Mouse (Mus musculus): ENCODE data around the gene Rnf144a.

Gene Rnf144a

DNA sequence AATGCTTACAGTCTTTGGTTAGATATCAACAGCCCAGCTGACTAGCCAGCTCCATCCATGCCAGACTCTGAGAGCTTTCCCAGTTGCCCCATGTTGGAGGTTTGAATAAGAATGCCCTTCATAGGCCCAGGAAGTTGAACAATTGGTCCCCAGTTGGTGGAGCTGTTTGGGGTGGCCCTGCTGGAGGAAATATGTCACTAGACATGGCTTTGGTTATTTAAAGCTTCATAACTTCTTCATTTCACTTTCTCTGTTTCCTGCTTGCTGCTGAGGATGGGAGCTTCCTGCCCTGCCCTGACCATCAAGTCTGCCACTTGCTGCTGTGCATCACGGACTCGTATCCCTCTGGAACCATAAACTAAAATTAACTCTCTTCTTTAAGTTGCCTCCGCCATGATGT, 4.6 kb downstream of the Rnf144a start:
- no peak for DNase-seq (ENCODE audit: low spot score in 2 of 2)

GRCm38 (mm10) chr12:26408707-26409106, 6.3 kb downstream of the Rnf144a start:
- no peak for DNase-seq (ENCODE audit: low spot score in 2 of 2)

- DNase-seq (ENCODE audit: low spot score in 2 of 2), result no peak
These were observed 10.0 kb downstream of the Rnf144a start for GRCm38 (mm10) chr12:26404781-26405702.

DNA sequence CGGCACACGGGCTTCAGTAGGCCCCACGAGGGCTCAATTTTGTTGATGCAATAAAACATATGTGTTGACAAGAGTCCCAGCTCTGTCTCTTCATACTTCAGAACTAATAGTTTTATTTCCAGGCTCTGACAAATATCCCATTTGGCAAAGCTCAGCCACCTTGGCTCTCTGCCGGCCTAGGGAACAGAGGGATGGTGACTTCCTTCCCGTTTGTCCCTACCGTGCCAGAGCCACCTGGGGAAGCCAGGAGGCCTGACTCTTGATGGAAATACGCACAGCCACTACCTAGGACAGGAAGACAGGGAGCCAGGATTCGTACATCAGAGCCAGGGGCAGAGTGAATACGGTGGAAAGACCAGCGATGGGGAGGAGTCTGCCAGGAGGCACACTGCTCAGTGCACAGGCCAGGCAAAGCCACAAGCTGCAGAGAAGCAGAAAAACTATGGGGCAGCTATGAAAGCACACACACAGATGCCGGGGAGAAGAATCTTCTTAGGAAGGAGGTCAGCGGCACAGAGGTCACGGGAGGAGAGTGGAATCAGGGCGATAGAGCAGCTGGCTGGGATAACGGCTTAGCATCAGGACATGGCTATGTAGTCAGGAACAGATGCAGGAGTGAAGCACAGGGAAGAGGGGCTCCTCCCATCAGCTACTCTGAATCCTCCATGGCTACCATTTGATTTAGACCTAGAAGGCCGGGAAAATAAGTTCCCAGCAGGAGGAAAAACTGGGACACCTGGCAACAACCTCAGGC, 11.5 kb downstream of the Rnf144a start:
- DNase-seq (ENCODE audit: low spot score in 2 of 2), result no peak

DNA sequence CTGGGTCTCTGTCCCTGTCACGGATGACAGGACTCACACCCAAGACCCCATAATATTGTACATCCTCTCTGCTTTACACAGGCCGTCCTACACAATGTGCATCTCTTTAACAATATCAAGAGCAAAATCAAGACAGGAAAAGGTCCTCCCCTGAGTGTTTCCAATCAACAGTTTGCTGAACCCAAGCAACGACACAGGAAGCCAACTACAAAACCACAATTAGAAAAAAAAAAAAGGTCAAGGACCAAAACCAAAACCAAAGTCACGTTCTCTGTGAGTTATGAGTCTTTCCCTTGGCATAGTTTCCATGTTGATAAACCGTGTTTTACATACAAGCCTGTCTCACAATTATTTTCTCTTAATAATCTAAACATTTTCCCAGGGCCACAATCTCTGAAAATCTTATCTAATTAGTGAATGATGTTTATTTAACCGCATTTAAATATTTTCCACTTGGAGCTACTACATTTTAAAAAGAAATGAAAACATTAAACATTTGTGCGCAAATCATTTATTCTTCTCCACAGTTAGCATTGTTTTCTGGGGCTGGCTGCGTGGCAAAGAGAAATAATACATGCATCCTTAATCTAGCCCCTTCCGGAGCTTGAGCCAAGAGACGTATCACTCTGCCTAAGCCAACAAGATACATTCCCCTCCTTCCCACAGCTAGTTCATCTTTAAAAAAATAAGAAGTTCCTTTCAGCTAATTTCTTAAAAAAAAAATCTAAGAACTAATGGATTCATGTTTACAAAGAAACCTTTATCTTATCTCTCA, 13.2 kb downstream of the Rnf144a start:
- no peak for DNase-seq (ENCODE audit: low spot score in 2 of 2)

- no peak for DNase-seq (ENCODE audit: low spot score in 2 of 2)
These were observed 13.8 kb downstream of the Rnf144a start for GRCm38 (mm10) chr12:26401254-26401653.

DNA sequence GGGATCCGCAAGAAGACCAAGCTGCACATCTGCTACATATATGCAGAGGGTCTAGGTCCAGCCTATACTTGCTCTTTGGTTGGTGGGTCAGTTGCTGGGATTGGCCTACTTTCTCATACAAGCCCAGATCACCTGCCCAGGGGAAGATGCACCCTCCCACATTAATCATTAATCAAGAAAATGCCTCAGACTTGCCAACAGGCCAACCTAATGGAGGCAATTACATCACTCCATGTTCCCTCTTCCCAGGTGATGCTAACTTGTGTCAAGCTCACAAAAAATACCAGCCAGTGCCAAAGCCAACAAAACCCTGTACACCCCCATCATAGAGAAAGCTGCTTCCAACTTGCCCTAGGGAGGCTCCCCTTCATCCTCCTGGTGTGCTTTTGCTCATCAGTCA, 14.3 kb downstream of the Rnf144a start:
- DNase-seq (ENCODE audit: low spot score in 2 of 2), result no peak

GRCm38 (mm10) chr12:26399391-26399790, 15.7 kb downstream of the Rnf144a start:
- DNase-seq (ENCODE audit: low spot score in 2 of 2), result no peak

DNA sequence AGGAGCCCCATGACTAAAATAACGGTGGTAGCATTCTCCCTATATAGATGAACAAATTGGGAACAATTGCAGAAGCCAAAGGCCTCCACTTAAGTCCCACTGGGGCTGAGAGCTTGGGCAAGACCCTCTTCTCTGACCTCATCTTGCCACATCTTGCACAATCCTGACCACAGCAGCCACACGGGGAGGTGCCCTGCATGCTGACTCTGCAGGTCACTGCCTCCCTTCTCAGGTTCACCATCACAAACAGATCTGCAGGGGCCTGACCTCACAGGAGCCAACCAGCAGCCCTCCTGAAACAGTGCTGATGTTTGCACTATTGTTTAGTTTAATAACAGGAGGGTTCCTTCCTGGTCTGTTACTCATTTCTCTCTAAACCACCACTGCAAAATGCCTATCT, 16.5 kb downstream of the Rnf144a start:
- no peak for DNase-seq (ENCODE audit: low spot score in 2 of 2)

- no peak for DNase-seq (ENCODE audit: low spot score in 2 of 2)
These were observed 20.3 kb downstream of the Rnf144a start for GRCm38 (mm10) chr12:26394485-26395470.

DNA sequence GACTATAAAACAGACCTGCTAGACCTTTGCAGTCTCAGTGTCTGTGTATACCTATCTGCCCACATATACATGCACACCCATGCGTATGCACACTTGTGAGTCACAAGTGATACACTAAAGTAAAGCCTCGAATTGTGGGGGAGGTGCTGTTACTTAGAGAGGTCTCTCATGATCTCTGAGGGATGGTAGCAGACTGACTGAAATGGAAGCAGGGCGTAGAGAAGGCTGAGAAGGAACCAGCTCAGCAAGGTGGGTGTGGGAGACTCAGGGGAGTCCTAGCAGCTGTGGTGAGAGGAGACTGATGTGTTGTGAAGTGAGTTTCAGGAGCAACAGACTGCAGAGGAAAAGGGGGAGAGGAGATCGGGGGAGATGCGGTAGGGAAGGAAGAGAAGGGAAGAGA, 21.8 kb downstream of the Rnf144a start:
- no peak for DNase-seq (ENCODE audit: low spot score in 2 of 2)

DNA sequence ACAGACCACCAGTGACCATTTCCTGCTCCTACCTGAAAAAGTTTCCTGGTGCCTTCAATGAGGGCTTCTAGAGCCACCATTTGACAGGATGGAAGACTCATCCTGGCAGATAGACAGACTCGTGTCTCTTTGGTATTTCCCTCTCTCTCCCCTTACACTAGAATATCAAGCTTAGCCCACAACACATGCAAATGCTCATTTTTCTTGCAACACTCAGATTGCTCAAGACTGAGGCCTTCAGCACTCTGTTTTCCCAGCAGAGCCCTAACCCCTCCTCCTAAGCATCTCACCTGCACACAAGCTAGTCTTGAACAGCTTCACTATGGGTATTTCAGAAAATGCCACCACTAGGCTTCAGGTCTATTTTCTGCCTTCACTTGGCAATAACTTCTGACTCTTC, 23.9 kb downstream of the Rnf144a start:
- no peak for DNase-seq (ENCODE audit: low spot score in 2 of 2)

- no peak for DNase-seq (ENCODE audit: low spot score in 2 of 2)
These were observed 27.5 kb downstream of the Rnf144a start for GRCm38 (mm10) chr12:26387523-26387922.

GRCm38 (mm10) chr12:26386947-26387346, 28.1 kb downstream of the Rnf144a start:
- DNase-seq (ENCODE audit: low spot score in 2 of 2), result peak in 1 of 2 experiments; percentile 33

DNA sequence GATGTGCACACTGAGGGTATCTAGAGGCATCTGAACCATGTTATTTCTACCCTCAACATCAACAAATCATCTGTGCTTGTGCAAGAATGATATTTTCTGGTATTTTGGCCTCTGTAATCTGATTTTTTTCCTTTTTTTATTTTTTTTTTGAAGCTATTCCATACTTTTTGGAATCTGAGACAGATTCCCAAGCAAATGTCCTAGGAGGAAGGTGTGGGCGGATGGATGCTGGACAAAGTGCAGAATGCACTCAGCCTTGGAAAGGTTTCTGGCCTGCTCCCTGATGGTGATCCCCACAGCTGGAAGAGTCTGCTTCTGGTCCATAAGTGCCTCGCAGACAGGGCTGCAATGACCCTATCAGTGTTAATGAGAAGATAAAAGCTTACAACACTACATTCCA, 28.9 kb downstream of the Rnf144a start:
- no peak for DNase-seq (ENCODE audit: low spot score in 2 of 2)

DNA sequence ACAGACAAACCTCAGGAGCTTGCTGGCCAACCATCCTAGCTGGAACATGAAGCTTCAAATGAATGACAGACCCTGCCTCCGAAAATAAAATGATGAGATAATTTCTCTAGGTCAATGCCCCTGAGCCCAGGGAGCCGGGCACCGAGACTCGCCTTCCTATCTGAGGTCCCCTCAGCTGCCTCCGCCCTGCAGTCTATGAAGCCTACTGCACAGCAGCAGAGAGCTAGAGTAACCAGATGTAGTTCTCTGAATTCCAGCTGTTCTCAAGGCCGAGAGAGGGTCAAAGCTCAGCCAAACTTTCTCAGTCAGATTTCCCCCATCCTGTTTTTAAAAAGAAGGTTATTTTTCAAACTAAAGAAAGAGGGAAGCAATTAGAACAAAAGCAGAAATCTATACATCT, 29.3 kb downstream of the Rnf144a start:
- DNase-seq (ENCODE audit: low spot score in 2 of 2), result no peak

- no peak for DNase-seq (ENCODE audit: low spot score in 2 of 2)
These were observed 33.3 kb downstream of the Rnf144a start for GRCm38 (mm10) chr12:26381730-26382129.

GRCm38 (mm10) chr12:26379797-26380196, 35.3 kb downstream of the Rnf144a start:
- no peak for DNase-seq (ENCODE audit: low spot score in 2 of 2)

GRCm38 (mm10) chr12:26377691-26378090, 37.4 kb downstream of the Rnf144a start:
- peak; percentile 57 to 59 for DNase-seq (ENCODE audit: low spot score in 2 of 2)

- DNase-seq (ENCODE audit: low spot score in 2 of 2), result no peak
These were observed 38.3 kb downstream of the Rnf144a start for GRCm38 (mm10) chr12:26376541-26377323.
